Mouse (Mus musculus): ENCODE data around the gene Rnf34. TPM values are rescaled to one million over a fixed set of nuclear protein-coding genes. Genes with fewer than 3 reads are reported as not detected.

The Rnf34 gene
- total RNA-seq, 2 experiments from 2014 or later = 10.5 to 25.2 TPM

- no peak for ATAC-seq (ENCODE audit: poor library complexity, severe bottlenecking)
These were observed 13.2 kb downstream of the Rnf34 start for GRCm38 (mm10) chr5:122863053-122863452.

GRCm38 (mm10) chr5:122872626-122873025 is 22.8 kb downstream of the Rnf34 start:
- no peak for ATAC-seq (ENCODE audit: poor library complexity, severe bottlenecking)

- ATAC-seq (ENCODE audit: poor library complexity, severe bottlenecking) = no peak
These were observed 23.7 kb downstream of the Rnf34 start for GRCm38 (mm10) chr5:122873573-122873972.

- no peak for ATAC-seq (ENCODE audit: poor library complexity, severe bottlenecking)
These were observed 24.5 kb downstream of the Rnf34 start for GRCm38 (mm10) chr5:122874359-122874758.

- no peak for ATAC-seq (ENCODE audit: poor library complexity, severe bottlenecking)
These were observed 26.8 kb downstream of the Rnf34 start for GRCm38 (mm10) chr5:122876671-122877070.

- ATAC-seq (ENCODE audit: poor library complexity, severe bottlenecking) = no peak
These were observed 30.6 kb downstream of the Rnf34 start for GRCm38 (mm10) chr5:122880241-122880980.

GRCm38 (mm10) chr5:122881313-122881712 is 31.5 kb downstream of the Rnf34 start:
- ATAC-seq (ENCODE audit: poor library complexity, severe bottlenecking) = peak; percentile 82

GRCm38 (mm10) chr5:122882256-122883050 is 32.6 kb downstream of the Rnf34 start:
- ATAC-seq (ENCODE audit: poor library complexity, severe bottlenecking) = no peak

GRCm38 (mm10) chr5:122883237-122883636 is 33.4 kb downstream of the Rnf34 start:
- no peak for ATAC-seq (ENCODE audit: poor library complexity, severe bottlenecking)

GRCm38 (mm10) chr5:122883652-122884235 is 33.9 kb downstream of the Rnf34 start:
- ATAC-seq (ENCODE audit: poor library complexity, severe bottlenecking) = no peak

GRCm38 (mm10) chr5:122884594-122885348 is 34.9 kb downstream of the Rnf34 start:
- ATAC-seq (ENCODE audit: poor library complexity, severe bottlenecking) = no peak

- no peak for ATAC-seq (ENCODE audit: poor library complexity, severe bottlenecking)
These were observed 37.2 kb downstream of the Rnf34 start for GRCm38 (mm10) chr5:122887033-122887432.

GRCm38 (mm10) chr5:122887926-122888611 is 38.2 kb downstream of the Rnf34 start:
- ATAC-seq (ENCODE audit: poor library complexity, severe bottlenecking) = no peak

GRCm38 (mm10) chr5:122888612-122889214 is 38.9 kb downstream of the Rnf34 start:
- ATAC-seq (ENCODE audit: poor library complexity, severe bottlenecking) = no peak

GRCm38 (mm10) chr5:122890396-122890795 is 40.5 kb downstream of the Rnf34 start:
- ATAC-seq (ENCODE audit: poor library complexity, severe bottlenecking) = no peak

- no peak for ATAC-seq (ENCODE audit: poor library complexity, severe bottlenecking)
These were observed 43.4 kb downstream of the Rnf34 start for GRCm38 (mm10) chr5:122893270-122893669.

- peak; percentile 71 for ATAC-seq (ENCODE audit: poor library complexity, severe bottlenecking)
These were observed 44.3 kb downstream of the Rnf34 start for GRCm38 (mm10) chr5:122894007-122894637.

GRCm38 (mm10) chr5:122894821-122895220 is 45.0 kb downstream of the Rnf34 start:
- ATAC-seq (ENCODE audit: poor library complexity, severe bottlenecking) = peak; percentile 39

- ATAC-seq (ENCODE audit: poor library complexity, severe bottlenecking) = no peak
These were observed 48.3 kb downstream of the Rnf34 start for GRCm38 (mm10) chr5:122898153-122898552.
